Mouse (Mus musculus) erythroblast, embryonic 14.5 days (primary cell): ENCODE measurements around the gene Ptgdr.
"Not testable (repeated sequence)": the region's sequence is repeated elsewhere in the genome, so short reads cannot be mapped to it uniquely, and the experiment has no call there.

Experiments used
- GATA1 ChIP-seq: IDR thresholded peaks from 2 replicates; pipeline ENCODE4 v1.6.1; 2012; ENCODE audit warnings: low read length, inconsistent platforms, mixed read lengths
- TAL1 ChIP-seq: IDR thresholded peaks from 3 replicates; pipeline ENCODE4 v1.6.1; 2012; ENCODE audit warnings: low read length, inconsistent platforms, mixed read lengths

- not testable (repeated sequence) for TF ChIP-seq GATA1, TAL1
Observed at GRCm38 (mm10) chr14:44833096-44833495, 26.1 kb downstream of the Ptgdr start.
